Mouse (Mus musculus): Measurements from ENCODE around the gene Smndc1. TPM values are rescaled to one million over a fixed set of nuclear protein-coding genes. Genes with fewer than 3 reads are reported as not detected.
A peak's percentile ranks its signal among the peaks of the same experiment; 100 is the strongest.

Smndc1 gene
- total and polyA plus RNA-seq, 2 experiments from 2014 or later, result 9.7 to 34.4 TPM

DNA sequence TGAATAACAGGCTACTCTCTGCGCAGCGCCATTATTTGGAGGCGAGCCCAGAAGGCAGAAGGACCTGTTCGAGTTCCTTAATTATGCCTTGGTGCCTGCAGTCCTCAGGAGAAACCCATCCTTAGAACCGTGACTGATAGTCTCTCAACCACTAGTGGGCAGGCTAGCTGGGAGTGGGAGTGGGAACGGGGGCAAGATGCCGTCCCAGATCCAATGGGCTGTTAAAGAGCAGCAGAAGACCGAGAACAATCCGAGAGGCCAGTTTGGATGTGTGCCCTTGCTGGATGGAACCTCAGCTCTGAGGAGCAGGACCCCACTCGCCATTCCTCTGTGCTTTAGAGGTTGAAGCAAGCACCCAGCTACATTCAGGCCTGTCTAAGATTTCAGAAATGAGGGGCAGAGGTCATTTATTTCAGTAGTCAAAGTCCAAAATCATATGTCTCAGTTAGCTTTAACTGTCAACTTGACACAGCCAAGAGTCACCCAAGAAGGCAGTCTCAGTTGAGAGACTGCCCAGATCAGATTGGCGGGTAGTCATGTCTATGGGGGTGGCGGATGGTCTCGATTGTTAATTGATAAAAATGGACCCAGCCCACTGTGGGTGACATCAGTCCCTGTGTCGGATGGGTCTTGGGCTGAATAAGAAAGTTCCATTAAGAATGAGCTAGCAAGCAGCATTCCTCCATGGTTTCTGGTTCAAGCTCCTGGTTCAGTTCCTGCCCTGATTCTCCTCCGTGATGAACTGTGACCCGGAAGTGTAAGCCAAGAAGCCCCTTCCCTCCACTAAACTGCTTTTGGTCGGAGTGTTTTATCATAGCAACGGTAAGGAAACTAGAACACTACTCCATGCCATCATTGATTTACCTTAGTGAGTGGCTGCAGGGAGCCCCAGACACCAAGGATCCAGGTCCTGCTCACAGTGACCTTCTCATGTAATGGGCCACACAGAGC lies 32.3 kb upstream of the Smndc1 start:
- H3K27ac ChIP-seq, result no peak overlapping the region
- peak; percentile 55 for TF ChIP-seq CTCF (IDR thresholded peaks at IDR 0.05; ENCODE audit: low read depth)
- DNase-seq (ENCODE audit: low spot score) (no peak), ATAC-seq (no peak)
- no peak overlapping the region for H3K4me2 ChIP-seq (ENCODE audit: low read depth, low read length)
- H3K4me3 ChIP-seq (ENCODE audit: low read length), result no peak overlapping the region
- no peaks in the 10 kb centered on the region for H3K36me3 ChIP-seq (ENCODE audit: insufficient read depth, low read length)
- no peaks in the 10 kb centered on the region for H3K27me3 ChIP-seq (ENCODE audit: insufficient read depth, low read length)
- peaks cover 4% of the 10 kb centered on the region; the same call in 1 of the 2 replicates for H3K4me1 ChIP-seq (ENCODE audit: insufficient read depth, low read length)
- no peak overlapping the region for H3K9ac ChIP-seq (replicated peaks; ENCODE audit: low read length)
- no peaks in the 10 kb centered on the region for H3K9me3 ChIP-seq (ENCODE audit: low read length)
- 61% methylated on average over 18 of the region's 18 CpGs for WGBS

- Histone ChIP-seq H3K27ac (no peak overlapping the region), H3K36me3 (ENCODE audit: insufficient read depth, low read length) (no peaks in the 10 kb centered on the region), H3K9ac (replicated peaks; ENCODE audit: low read length) (no peak overlapping the region), H3K27me3 (ENCODE audit: insufficient read depth, low read length) (no peaks in the 10 kb centered on the region), H3K4me2 (ENCODE audit: low read depth, low read length) (peak overlapping the region; percentile 72), H3K9me3 (ENCODE audit: low read length) (no peaks in the 10 kb centered on the region), H3K4me1 (ENCODE audit: insufficient read depth, low read length) (peaks cover 4% of the 10 kb centered on the region; the same call in 1 of the 2 replicates), H3K4me3 (ENCODE audit: low read length) (peak overlapping the region; percentile 33)
- no peak for TF ChIP-seq CTCF (IDR thresholded peaks at IDR 0.05; ENCODE audit: low read depth)
- DNase-seq (ENCODE audit: low spot score) (no peak), ATAC-seq (peak; percentile 12)
- 3% methylated on average over 6 of the region's 6 CpGs for WGBS
Observed at GRCm38 (mm10) chr19:53421583-53422188, 31.3 kb upstream of the Smndc1 start.

DNA sequence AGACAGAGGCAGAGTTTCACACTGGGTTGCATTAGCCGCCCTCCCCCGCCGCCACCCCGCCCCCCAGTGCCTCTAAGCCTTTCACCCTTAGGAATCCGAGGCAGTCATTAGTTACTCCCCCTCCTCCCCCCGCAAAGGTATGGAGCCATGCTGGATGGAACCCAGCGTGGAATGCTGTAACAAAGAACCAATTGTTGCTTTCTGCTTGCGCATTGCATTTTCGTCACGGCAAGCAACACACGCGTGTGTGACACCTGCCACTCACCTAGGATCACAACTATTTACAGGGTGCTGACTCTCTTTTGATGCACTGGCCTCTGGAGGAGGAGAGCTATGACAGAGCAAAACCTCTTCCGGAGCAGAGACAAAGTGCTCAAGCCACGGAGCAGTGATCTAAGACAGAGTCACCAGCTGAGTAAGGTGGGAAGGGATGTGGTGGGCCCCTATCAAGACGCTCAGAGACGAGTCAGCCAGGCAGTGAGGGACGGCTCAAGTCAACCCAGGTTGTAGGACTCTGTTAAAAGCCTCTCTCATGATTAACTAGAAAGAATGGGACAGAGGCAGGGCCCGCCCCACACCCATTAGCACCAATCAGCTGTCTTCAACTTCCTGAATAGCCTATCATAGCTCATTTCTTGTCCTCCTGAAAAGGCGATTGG lies 30.7 kb upstream of the Smndc1 start:
- no peak for TF ChIP-seq CTCF (IDR thresholded peaks at IDR 0.05; ENCODE audit: low read depth)
- Histone ChIP-seq H3K4me2 (ENCODE audit: low read depth, low read length) (peak overlapping the region; percentile 72), H3K4me1 (ENCODE audit: insufficient read depth, low read length) (peaks cover 4% of the 10 kb centered on the region; the same call in 1 of the 2 replicates), H3K27ac (peak overlapping the region; percentile 54; the same call in 1 of the 2 replicates), H3K4me3 (ENCODE audit: low read length) (peak overlapping the region; percentile 33), H3K27me3 (ENCODE audit: insufficient read depth, low read length) (no peaks in the 10 kb centered on the region), H3K36me3 (ENCODE audit: insufficient read depth, low read length) (no peaks in the 10 kb centered on the region), H3K9ac (replicated peaks; ENCODE audit: low read length) (peak overlapping the region; percentile 14; the same call in 1 of the 2 replicates), H3K9me3 (ENCODE audit: low read length) (no peaks in the 10 kb centered on the region)
- 2% methylated on average over 19 of the region's 19 CpGs for WGBS
- peak; percentile 80 for DNase-seq (ENCODE audit: low spot score)
- peak; percentile 94 for ATAC-seq

GRCm38 (mm10) chr19:53419834-53420233 lies 29.5 kb upstream of the Smndc1 start:
- Histone ChIP-seq H3K4me1 (ENCODE audit: insufficient read depth, low read length) (peaks cover 4% of the 10 kb centered on the region; the same call in 1 of the 2 replicates), H3K9me3 (ENCODE audit: low read length) (no peaks in the 10 kb centered on the region), H3K27ac (no peak overlapping the region), H3K4me3 (ENCODE audit: low read length) (no peak overlapping the region), H3K27me3 (ENCODE audit: insufficient read depth, low read length) (no peaks in the 10 kb centered on the region), H3K36me3 (ENCODE audit: insufficient read depth, low read length) (no peaks in the 10 kb centered on the region), H3K9ac (replicated peaks; ENCODE audit: low read length) (no peak overlapping the region), H3K4me2 (ENCODE audit: low read depth, low read length) (no peak overlapping the region)
- 49% methylated on average over 5 of the region's 5 CpGs for WGBS
- DNase-seq (ENCODE audit: low spot score) (peak; percentile 76), ATAC-seq (no peak)
- TF ChIP-seq CTCF (IDR thresholded peaks at IDR 0.05; ENCODE audit: low read depth), result peak; percentile 73

DNA sequence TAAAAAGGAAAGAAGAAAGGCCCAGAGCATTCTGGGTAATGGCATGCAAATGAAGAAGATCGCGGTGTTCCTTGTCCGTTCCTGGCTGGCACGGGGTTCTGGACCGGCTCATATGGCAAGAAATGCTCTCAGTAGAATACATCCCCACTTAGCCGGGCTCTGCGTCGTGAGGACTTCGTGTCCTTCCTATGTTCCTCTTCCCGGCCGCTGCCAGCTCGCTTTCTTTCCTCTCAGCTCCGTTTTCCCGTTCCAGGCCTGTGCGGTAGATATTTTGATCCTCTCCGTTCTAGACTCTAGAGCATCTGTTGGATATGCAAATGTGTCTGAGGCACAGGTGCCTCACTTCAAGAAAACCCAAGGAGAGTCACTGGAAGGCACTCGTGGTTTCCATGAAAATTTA lies 24.8 kb upstream of the Smndc1 start:
- no peak for TF ChIP-seq CTCF (IDR thresholded peaks at IDR 0.05; ENCODE audit: low read depth)
- Histone ChIP-seq H3K36me3 (ENCODE audit: insufficient read depth, low read length) (no peaks in the 10 kb centered on the region), H3K4me1 (ENCODE audit: insufficient read depth, low read length) (peaks cover 11% of the 10 kb centered on the region; the same call in 1 of the 2 replicates), H3K27ac (no peak overlapping the region), H3K9me3 (ENCODE audit: low read length) (no peaks in the 10 kb centered on the region), H3K27me3 (ENCODE audit: insufficient read depth, low read length) (no peaks in the 10 kb centered on the region), H3K9ac (replicated peaks; ENCODE audit: low read length) (no peak overlapping the region), H3K4me3 (ENCODE audit: low read length) (no peak overlapping the region), H3K4me2 (ENCODE audit: low read depth, low read length) (no peak overlapping the region)
- no peak for ATAC-seq
- DNase-seq (ENCODE audit: low spot score), result no peak
- WGBS, result 84% methylated on average over 17 of the region's 17 CpGs

DNA sequence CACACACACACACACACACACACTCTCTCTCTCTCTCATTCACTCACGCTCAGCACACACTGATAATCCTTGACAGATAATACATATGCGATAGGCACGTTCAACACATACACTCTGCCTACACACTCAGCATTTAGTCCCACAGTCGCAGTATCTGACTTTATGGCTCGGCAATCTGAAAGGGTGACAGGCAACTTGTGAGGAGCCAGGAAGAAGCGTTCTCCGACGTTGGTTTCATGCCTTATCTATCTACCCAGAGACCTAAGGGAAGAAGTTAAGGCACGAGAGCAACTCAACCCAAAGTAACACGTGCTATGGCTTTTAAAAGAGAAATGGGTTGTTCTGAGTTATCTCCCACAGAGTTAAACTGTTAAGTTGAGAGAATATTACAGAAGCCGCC lies 24.3 kb upstream of the Smndc1 start:
- Histone ChIP-seq H3K27ac (no peak overlapping the region), H3K4me3 (ENCODE audit: low read length) (no peak overlapping the region), H3K9me3 (ENCODE audit: low read length) (no peaks in the 10 kb centered on the region), H3K4me2 (ENCODE audit: low read depth, low read length) (no peak overlapping the region), H3K4me1 (ENCODE audit: insufficient read depth, low read length) (peaks cover 12% of the 10 kb centered on the region; the same call in 1 of the 2 replicates), H3K36me3 (ENCODE audit: insufficient read depth, low read length) (no peaks in the 10 kb centered on the region), H3K27me3 (ENCODE audit: insufficient read depth, low read length) (no peaks in the 10 kb centered on the region), H3K9ac (replicated peaks; ENCODE audit: low read length) (no peak overlapping the region)
- no peak for DNase-seq (ENCODE audit: low spot score)
- ATAC-seq, result no peak
- no peak for TF ChIP-seq CTCF (IDR thresholded peaks at IDR 0.05; ENCODE audit: low read depth)
- WGBS, result 93% methylated on average over 11 of the region's 11 CpGs
